Mouse (Mus musculus): Measurements from ENCODE around the gene Caln1.

Caln1 gene

DNA sequence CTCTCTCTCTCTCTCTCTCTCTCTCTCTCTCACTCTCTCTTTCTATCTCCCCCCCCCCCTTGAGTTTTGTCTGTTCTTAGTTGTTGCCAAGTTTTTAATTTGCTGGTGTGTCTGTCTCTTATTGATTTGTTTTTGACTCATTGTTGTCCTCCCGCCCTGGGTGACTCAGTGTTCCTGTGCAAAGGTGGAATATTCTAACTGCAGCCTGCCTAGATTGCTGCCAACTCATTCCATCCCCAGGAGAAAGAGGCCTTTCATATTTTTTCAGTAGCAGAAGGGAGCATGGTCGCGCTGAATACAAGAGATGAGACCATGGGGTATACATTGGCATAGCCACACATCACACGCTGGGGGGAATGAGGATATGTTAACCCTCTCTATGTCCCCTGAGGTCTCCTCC lies 335.6 kb downstream of the Caln1 start:
- DNase-seq, result peak; percentile 12

DNA sequence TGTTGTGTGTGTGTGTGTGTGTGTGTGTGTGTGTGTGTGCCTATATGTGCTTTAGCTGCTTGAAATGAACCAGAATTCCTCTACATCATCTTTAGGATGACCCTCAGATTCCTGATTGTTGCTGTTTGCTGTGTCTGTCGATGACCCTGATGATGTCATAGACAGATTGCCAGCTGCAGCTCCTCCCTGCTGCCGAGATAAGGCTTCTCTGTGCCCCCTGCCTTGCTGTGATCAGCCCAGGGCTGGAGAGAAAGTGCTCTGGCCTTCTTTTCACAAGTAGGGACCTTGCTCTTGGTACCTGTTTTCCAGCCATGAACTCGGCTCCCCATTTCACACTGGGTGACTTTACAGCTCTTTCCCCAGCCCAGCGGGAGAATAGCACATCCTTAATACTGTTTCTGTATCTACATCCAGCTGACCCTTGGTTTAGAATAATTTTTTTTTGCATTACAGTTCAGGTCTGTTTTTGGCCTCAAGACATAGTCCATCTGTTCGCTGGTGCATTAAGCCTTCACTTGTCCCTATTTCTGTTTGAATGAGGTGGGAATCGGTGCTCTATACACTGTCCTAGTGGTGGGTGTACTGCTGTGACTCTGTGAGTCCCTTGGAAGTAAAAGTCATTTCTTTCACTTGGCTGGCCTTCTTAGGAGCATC lies 337.1 kb downstream of the Caln1 start:
- peak; percentile 24 for DNase-seq

DNA sequence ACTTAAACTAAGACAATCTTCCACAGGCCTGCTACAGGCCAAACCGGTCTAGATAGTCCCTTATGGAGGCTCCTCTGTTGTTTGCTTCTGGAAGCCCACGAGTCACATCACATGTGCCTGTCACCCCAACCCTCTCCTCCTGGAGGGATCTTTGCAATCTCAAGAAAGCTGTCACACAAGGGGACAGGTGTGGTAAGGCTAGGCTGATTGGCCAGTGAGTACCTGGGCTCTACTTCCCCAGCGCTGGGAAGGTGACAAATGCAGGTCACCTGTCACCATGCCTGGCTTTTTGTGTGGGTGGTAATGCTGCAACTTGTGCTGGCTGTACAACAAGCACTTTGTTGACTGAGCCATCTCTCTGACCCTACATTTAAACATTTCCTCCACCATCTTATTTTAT lies 338.5 kb downstream of the Caln1 start:
- peak; percentile 52 for DNase-seq

DNA sequence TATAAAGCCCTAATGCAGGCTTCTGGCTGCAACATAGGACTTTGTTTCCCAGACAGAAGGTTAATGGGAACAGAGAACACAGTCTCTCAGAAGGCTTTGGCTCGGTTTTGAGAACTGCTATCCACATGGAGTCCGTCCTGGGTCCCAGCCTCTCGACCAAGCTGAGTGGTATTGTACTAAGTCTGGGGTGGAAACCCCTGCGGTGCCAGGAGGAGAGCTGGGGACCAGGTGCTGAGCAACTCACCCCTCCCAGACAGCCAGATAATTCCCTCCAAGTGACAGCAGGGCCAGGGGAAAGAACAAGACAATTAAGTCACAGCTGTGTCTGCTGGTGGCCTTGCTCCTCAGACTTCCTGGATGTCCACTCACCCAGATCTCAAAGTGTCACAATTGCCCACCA lies 339.4 kb downstream of the Caln1 start:
- peak; percentile 80 for DNase-seq

DNA sequence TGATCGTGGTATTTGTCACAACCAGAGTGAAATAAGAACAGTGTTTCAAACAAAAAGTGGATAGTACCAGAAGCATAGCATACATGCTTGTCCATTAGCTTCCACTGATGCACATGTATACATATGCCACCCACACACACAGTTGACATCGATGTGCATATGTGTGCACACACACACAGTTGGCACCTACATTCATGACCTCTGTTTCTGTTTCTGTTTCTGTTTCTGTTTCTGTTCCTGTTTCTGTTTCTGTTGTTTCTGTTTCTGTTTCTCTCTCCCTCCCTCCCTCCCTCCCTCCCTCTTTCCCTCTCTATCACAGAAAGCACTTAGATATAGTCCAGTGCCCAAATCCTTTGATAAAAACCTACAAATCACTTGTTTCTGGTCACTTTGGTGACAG lies 342.4 kb downstream of the Caln1 start:
- DNase-seq, result no peak

DNA sequence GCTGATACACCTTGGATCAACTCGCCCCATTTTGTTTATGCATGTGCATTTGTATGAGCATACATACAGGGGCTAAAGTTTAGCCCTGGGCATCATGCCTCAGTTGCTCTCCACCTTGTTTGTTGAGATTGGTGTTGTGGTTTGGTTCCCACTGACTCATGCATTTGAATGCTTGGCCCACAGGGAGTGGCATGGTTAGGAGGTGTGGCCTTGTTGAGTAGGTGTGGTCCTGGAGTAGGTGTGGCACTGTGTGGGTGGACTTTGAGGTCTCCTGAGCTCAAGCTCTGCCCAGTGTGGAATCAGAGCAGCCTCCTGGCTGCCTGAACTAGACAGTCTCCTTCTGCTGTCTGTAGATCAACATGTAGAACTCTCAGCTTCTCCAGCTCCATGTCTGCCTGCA lies 343.0 kb downstream of the Caln1 start:
- DNase-seq, result peak; percentile 59

DNA sequence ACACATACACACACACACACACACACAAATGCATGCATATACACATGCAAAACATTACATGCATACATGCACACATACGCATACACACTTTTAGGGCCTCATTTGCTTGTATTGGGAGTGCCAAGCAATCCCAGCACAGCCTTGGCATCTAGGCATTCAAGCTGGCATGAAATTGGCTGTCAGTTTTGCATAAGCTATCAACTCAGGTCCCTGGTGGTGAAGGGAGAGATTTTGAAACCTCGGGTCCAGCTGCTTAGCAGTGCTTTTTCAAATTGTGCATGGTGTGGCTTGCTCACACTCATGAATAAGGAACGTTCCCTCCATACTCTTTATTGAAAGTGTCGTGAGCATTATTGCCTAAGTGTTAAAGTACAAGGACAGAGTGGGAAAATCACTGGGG lies 345.9 kb downstream of the Caln1 start:
- peak; percentile 61 for DNase-seq

DNA sequence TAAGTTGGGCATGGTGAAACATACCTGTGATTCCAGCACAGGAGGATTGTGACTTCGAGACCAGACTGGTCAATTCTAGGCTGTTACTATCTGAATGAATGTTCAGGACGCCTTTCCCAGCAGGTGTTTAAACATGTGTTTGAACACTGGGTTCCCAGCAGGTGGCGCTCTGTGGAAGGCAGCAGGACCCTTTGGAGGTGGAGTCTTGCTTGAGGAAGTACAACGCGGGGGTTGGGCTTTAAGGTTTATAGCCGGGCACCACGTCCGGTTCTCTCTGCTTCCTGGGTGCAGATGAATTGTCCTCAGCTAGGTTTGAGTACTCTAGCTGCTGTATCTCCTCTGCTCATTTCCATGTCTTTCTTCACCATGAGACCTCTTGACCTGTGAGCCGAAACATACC lies 349.1 kb downstream of the Caln1 start:
- peak; percentile 61 for DNase-seq

DNA sequence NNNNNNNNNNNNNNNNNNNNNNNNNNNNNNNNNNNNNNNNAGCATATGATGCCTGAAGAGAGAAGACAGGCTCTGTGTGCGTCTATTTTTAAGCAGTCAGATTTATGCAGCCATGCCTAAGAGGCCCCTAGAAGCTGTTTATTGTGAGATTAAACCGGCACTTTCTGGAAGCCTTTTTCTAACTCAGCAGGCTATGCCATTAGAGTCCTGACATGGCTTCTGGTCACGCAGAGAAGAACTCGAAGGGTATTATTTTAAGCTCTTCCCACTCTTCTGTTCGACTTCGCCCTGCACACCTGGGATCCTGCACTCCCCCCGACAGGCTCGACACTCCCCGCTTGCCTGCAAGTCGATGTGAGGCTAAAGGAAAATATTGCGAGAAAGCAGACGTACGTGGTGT lies 372.9 kb downstream of the Caln1 start:
- no peak for DNase-seq

DNA sequence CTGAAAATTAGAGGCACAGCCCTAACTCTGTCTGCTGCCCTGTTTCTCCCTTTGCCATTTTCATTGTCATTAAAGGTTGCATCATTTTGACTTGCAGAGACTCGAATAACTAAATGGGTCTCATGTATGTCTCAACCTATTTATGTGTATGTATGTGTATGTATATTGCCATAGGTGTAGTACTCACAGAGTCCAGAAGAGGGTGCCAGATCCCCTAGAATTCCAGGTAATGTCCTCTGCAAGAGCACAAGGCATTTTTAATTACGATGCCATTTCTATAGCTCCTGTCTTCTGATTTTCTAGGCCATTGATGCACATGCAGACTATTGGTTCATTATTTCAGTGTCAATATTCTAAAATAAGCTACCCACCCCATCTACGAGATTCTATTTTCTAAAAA lies 388.3 kb downstream of the Caln1 start:
- DNase-seq, result no peak

DNA sequence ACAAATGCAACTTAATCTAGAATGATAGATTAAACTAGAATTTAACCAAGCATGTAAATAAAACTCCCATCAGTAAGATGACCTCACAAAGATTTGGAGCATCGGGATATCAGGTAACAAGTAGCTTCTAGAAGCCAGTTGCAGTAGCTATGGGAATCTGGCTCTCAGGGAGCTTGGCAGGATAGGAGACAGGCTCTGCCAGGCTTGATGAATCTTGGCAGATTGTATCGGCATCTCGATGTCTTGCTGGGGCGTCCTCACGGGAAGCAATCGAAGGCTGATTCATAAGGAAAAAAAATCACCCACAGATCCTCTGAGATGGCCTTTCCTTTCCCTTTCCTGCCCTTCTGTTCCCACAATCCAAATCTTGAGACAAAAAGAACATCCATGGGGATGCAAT lies 396.5 kb downstream of the Caln1 start:
- no peak for DNase-seq

DNA sequence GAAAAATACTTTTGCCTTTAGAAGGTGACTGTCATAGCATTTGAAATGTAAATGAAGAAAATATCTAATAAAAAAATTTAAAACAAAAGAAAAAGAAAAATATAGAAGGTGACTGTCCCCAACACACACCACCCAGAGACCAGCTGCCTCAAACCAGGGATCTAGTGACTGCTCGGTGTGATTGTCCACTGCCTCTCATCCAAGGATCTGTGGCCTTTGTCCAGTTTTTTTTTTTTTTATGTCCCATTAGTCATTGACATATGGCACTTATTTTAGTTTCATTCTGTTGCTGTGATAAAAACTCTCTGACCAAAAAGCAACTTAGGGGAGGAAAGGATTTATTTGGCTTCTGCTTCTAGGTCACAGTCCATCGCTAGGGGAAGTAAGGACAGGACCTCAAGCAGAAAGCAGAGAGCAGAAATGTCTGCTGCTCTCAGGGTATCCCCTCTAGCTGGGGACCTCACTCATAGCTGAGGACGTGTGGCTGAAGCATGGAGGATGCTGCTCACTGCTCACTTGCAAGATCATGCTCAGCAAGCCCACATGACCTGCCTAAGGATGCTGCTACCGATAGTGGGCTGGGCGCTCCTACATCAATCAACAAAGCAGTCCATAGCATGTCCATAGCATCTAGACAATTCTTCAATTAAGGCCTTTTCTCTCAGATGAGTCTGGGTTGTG lies 401.9 kb downstream of the Caln1 start:
- peak; percentile 59 for DNase-seq

DNA sequence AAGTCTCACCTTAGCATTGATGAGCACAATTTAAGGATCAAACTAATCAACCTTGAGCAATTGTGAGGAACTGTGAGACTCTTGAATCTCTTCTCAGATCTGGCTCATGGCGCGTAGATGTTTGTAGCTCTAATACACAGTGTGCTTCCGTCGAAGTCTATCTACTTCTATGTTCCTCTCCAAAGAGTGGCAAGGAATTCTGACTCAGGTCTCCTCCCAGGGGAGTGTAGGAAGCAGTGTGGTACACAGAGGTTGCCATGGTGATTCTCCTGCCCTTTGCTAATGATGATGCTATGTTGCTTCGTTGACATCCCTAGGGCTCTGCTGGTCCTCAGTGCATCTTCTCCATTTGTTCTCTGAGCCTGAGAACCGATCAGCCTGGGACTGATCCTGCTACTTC lies 403.2 kb downstream of the Caln1 start:
- DNase-seq, result peak; percentile 75

DNA sequence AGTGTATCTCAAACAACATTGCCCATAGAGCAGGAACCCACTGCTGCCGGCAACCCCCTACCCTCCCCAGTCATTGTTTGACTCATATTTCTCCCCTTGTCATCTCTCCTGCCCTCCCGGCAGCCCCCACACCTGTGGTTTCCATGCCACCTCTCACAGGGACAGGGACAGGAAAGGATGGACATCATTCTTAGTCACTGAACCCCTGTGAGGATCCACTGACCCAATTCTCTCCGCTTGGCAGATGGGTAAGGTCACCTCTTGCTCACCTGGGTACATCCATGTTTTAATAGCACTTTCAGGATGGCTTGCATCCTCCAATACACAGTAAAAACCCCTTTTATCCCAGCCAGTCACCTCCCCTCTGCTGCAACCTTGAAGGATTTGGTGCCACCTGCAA lies 405.7 kb downstream of the Caln1 start:
- peak; percentile 75 for DNase-seq

DNA sequence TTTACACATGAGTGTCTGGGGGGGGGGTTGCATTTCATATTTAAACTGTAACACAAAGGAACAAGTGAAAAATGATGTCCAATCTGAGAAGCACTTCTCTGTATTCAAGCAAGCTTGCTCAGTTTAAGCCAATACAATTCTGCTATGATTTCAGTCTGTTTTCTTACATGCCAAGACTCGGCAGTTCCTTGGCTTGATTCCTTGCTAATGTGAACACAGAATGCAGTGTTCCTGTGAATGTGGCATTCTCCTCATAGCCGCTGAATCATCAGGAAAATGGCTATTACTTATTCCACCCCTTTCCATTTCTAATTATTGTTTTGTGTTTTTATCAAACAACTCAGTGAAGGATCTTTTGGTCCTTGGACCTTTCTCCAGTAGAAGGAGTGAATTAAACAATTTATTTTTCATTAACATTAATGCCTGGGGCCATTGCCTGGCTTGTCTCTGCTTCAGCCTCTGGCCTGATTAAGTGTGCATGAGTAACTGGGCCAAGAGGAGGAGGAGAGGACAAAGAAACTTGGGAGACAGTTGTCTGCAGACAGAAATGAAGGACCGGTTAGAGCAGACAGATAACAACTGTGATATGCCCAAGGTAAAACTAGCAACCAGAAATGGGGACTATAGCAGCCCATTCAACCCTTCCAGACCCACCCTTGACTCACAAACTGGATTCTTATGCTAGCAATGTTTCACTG lies 423.6 kb downstream of the Caln1 start:
- no peak for DNase-seq

DNA sequence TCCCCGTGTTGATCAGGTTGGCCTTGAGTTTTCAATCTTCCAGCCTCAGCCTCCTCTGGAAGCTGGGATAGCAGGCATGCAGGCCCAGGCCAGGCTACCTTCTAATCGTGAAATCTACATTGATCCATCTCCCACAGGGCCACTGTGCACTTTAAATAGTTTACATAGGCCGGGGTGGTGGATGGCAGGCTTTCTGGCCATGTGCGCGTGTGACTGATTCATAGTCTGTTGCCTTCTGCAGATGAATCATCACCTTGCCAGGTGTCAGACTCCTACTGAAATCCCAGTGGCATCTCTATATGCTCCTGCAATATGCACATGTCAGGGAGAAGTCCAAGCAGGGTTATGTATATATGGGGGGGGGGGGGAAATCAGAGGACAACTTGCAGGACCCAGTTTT lies 428.5 kb downstream of the Caln1 start:
- DNase-seq, result no peak

DNA sequence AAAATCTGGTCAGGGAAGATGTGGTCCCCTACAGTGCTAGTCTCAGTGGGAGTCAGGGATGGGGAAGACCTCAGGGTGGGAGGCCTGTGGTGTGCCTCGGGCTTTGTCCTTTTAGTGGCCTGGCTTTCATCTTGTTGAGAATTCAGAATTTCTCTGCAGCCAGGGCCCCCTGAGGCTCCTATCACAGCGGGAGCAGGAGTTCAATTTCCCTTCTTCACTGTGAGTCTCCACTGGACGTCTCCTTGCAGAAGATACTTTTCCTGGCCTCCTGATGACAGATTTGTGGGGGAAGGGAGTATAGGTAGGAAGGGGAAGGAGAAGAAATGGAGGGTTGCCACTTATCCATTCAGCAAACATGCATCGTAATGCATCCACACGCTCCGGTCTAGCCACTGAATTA lies 441.1 kb downstream of the Caln1 start:
- no peak for DNase-seq

DNA sequence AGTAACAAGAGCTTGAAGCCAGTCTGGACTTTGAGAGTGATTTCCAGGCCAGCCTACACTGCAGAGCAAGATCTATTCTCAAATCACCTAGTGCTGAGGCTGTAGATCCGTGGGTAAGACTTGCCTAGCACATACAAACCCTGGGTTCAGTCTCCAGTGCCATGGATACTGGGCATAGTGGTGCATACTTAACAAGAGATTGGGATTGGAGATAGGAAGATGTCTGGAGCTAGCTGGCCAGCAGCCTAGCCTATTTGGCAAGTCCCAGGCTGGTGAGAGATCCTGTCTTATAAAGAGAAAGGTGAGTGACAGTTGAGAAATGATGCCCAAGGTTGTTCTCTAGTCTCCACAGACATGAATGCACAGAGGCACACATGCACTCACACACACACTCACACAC lies 441.6 kb downstream of the Caln1 start:
- no peak for DNase-seq

DNA sequence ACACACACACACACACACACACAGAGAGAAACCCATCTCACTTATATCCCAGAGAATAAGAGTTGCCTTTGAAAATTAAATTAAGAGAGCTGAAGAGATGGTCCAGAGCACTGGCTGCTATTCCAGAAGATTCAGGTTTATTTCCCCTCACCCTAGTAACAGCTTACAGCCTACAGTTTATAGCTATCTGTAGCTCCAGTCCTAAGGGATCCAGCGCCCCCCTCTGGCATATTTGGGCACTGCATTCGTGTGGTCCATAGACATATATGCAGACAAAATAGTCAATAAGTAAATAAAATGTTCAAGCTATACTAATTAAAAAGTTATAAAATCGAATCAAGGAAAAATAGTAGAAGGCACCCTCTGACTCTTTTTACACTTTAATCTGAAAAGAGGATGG lies 442.0 kb downstream of the Caln1 start:
- no peak for DNase-seq

DNA sequence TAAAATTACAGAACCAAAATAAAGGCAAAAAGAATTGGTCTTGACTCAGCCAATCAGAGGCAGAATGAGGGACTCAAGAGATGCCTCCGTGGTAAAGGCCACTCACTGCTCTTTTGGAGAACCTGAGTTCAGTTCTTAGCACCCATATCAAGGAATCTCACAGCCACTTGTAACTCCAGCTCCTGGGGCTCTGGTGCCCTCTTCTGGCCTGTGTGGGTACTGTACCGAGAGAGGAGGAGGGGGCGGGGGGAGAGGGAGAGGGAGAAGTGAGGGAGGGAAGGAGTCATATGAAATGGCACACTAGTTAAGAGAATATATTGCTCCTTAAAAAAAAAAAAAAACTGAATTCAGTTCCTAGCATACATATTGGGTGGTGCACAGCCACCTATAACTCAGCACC lies 442.7 kb downstream of the Caln1 start:
- no peak for DNase-seq

DNA sequence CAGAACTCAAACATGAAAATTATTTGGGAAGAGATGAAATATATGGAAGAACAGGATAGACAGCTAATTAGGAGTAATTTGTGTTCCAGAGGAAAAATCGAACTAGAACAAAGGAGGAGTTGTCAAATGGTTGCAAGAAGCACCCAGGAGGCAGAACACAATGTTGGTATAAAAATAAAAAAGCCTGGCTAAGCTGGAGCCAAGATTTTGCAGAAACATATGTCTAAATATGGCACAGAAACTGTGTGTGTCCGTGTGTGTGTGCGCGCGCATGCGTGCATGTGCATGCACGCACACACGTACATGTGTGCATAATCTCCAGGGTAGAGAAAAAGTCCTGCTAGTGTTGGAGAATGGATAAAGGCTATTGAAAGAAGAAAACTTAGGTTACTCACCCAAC lies 443.3 kb downstream of the Caln1 start:
- no peak for DNase-seq

DNA sequence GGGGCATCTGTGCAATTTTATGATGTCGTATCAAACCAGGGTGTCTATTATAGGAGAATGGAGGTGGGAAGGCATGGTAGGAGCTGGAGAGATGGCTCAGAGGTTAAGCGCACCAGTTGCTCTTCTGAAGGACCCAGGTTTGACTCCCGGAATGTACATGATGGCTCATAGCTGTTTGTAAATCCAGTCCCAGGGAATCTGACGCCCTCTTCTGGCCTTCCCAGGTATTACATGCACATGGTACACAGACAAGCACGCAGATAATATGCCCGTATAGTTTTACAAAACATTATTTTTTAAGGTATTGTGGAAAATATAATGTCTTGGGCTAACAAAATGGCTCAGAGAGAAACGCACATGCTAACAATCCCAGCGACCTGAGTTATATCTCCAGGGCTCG lies 443.8 kb downstream of the Caln1 start:
- no peak for DNase-seq

DNA sequence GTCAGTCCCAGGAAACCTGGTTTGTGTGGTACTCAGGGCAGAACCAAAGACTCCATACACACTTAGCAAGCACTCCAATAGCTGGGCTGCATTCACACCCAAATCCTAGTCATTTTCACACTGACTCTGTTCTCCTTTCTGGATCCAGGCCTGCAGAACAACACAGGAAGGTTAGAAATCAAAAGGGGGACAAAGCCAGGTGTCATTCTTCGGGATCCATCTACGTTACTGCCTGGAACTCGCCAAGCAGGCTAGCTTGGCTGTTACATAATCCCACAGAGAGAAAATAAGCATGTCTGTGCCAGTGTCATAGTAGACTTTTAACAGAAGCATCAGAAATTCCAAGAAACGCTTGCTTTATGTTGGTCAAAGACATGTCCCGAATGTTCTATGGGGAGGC lies 446.1 kb downstream of the Caln1 start:
- DNase-seq, result no peak

DNA sequence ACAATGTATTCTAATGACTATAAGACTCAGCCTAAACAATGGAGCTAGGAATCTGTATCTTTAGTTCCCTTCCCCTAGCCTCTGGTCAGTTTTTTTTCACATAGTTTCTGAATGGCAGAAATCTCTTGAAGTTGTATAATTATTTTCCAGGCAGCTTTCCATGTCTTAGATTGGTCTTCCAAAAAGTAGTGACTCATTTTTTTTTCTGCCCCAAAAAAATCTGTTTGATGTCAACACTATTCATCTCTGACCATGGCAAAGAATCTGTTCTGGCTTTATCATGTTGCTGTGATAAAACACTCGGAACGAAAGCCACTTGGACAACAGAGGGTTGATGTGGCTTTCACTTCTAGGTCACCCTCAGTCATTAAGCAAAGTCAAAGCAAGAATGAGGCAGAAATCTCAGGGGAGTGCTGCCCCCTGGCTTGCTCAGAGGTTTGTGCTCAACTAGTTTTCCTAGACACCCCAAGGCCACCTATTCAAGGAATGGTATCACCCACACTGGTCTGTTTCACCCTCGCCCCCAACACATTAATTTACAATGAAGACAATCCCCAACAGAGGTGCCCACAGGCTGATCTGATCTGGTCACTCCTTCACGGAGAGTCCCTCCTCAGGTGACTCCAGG lies 450.9 kb downstream of the Caln1 start:
- peak; percentile 89 for DNase-seq

Data from heart, adult 11 months (tissue).